Mouse (Mus musculus) spleen, postnatal 14 days (tissue): ENCODE results near the gene Birc7.

ENCODE experiments used
- DNase-seq, 2 experiments: peaks; one replicate each; pipeline ENCODE4 v3.0.0; 2021 to 2022; ENCODE audit warnings: low spot score in 2 of 2

Birc7 gene

DNA sequence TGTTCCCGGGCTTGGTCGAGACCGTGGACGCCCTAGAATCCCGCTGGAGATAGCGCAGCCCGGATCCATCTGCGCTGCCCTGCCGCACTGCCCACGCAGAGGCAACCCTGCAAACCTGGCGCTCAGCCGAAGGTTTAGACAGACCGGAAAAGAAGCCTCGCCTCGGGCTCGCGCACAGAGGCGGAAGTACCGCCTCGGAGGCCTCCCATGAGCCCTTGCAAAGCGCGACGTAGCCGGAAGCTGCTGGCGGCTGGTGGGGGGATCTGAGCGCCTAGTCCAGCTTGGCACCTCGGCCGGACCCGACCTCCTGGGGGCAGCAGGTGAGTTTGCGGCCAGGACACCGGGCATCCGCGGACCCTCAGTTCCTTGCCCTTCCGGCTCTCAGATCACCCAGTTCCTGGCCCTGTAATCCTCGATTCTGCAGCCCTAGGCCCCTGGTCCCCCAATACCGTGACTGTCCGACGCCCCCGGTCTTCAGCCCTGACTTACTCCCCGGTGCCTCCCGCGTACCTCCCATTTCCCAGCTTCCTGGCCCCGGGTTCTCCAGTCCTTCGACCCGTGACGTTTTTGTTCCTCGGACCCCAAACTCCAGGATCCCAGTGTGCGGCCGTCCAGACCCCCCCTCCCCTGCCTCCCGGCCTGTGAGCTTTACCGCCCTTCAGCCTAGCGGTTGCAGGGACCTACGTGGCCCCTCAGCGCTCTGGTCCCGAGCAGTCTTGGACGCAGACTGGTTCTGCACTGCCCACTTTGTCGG is 38.4 kb downstream of the Birc7 start, which contains the start of gene Arfgap1:
Gene Arfgap1 (plus strand): TSS at position 216 of the 754 bp plus-strand sequence.
- DNase-seq = peak; percentile 77 to 81

DNA sequence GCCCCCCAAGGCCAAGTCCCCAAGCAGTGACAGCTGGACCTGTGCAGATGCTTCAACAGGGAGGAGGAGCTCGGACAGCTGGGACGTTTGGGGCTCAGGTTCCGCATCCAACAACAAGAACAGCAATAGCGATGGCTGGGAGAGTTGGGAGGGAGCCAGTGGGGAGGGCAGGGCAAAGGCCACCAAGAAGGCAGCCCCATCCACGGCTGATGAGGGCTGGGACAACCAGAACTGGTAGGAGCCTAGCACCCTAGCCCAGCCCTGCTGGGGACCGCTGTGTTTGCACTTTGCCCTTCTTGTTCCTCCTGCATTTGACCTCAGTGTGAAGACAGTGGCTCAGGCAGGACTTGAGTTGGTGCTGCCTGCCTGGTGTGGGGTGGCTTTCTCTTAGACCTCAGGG is 52.3 kb downstream of the Birc7 start:
- no peak for DNase-seq
